Mouse (Mus musculus) C2C12 (cell line): ENCODE measurements around the gene Stmn1.

Source experiments
- CTCF ChIP-seq: IDR thresholded peaks from one replicate; pipeline ENCODE4 v1.5.1; 2011; ENCODE audit not compliant: control insufficient read depth, insufficient read depth, insufficient read length
- MAX ChIP-seq: IDR thresholded peaks from one replicate; pipeline ENCODE4 v1.6.1; 2011; ENCODE audit warnings: mild to moderate bottlenecking, control low read depth
- MYOD1 ChIP-seq: IDR thresholded peaks from one replicate; pipeline ENCODE4 v1.6.1; 2011; ENCODE audit warnings: low read depth; ENCODE audit not compliant: control insufficient read depth, insufficient read length
- USF1 ChIP-seq: IDR thresholded peaks from one replicate; pipeline ENCODE4 v1.6.1; 2011; ENCODE audit warnings: low read depth, mild to moderate bottlenecking, control low read depth, moderate library complexity

DNA sequence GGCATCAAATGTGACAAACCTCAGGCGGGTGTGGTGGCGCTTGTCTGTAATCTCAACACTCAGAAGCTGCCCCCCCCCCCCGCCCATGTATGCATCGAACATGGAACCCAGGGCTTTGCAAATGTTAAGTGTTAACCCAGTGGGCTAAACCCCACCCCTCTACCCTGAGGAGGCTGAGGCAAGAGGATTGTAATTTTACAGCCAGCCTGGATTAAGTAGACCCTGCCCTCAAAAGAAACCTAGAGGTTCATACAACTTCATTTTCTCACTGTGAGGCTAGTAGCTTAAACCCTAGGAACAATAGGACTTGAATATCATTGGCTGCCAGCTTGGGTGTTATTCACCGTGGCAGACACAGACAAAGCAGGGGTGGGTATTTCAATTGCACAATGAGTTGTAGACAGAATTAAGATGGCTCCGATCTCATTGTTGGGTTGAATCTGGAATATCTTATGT, 1.2 kb downstream of the Stmn1 start:
- TF ChIP-seq CTCF, result no peak
- TF ChIP-seq MYOD1, result no peak
- no peak for TF ChIP-seq USF1
- TF ChIP-seq MAX, result no peak
